Mouse (Mus musculus) liver, embryonic 14.5 days (tissue): ENCODE measurements at regions not wholly inside any gene's neighbourhood (a gene's known extent, or its start where the extent isn't known, plus 50 kb on each side); places are given as distances from the start of the nearest gene placed in this dataset.

Experiments used
- CTCF ChIP-seq: IDR thresholded peaks from 2 replicates; pipeline ENCODE4 v1.5.1; 2016; ENCODE audit warnings: antibody characterized with exemption, low read depth, control low read depth
- EP300 ChIP-seq: IDR thresholded peaks from 2 replicates; pipeline ENCODE4 v1.6.1; 2016; ENCODE audit warnings: antibody characterized with exemption, low read depth

DNA sequence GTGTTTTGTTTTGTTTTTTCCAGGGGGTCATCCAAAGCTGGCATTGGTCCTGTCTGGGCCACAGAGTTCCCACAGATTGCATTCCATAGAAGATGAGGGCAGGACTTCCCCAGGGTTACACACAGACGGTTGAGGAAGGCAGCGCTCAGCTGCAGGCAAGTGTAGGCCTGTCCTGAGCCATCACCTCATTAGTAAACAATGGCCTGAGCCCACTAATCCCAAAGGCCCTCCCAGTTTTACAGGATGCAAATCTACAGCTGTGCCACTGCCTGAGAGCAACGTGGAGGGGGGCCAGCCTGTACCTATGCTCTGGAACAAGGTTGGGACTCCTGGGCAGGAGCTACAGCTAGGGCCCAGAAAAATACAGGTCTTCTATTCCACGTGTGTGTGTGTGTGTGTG, 55.7 kb upstream of the Tle3 start:
- TF ChIP-seq CTCF (no peak), EP300 (no peak)
